Mouse (Mus musculus) heart, embryonic 16.5 days (tissue): ENCODE measurements around the gene Gpr137. TPM values are rescaled to one million over a fixed set of nuclear protein-coding genes. Genes with fewer than 3 reads are reported as not detected.

Experiments used
- ATAC-seq: fragments of 200-750 bp; cut with Nextera tagmentation; replicated peaks from 2 replicates; pipeline ENCODE4 v1.8.0; 2017; ENCODE audit warnings: moderate number of reproducible peaks; ENCODE audit not compliant: insufficient read depth, low FRiP score; ENCODE audit errors: extremely low read depth
- H3K27ac ChIP-seq: fragments of 300-500 bp; sonication (generic); 2 replicates; pipeline ENCODE4 v1.5.1; 2014; ENCODE audit warnings: mild to moderate bottlenecking, low read length, control low read depth, moderate library complexity
- H3K27me3 ChIP-seq: fragments of 300-500 bp; sonication (generic); 2 replicates; pipeline ENCODE4 v1.6.1; 2014; ENCODE audit warnings: low read length, mixed read lengths; ENCODE audit not compliant: control insufficient read depth, insufficient read depth
- H3K36me3 ChIP-seq: fragments of 300-500 bp; sonication (generic); 2 replicates; pipeline ENCODE4 v1.6.1; 2014; ENCODE audit not compliant: control insufficient read depth, insufficient read depth
- H3K4me1 ChIP-seq: fragments of 300-500 bp; sonication (generic); 2 replicates; pipeline ENCODE4 v1.6.1; 2014; ENCODE audit warnings: low read length, mixed read lengths; ENCODE audit not compliant: control insufficient read depth, insufficient read depth
- H3K4me2 ChIP-seq: fragments of 300-500 bp; sonication (generic); 2 replicates; pipeline ENCODE4 v1.6.1; 2014; ENCODE audit warnings: low read depth, mild to moderate bottlenecking, control low read depth, low read length
- H3K4me3 ChIP-seq: fragments of 300-500 bp; sonication (generic); 2 replicates; pipeline ENCODE4 v1.5.1; 2014; ENCODE audit warnings: mild to moderate bottlenecking, control low read depth, low read length
- H3K9ac ChIP-seq: fragments of 300-500 bp; sonication (generic); 2 replicates; pipeline ENCODE4 v1.6.1; 2014; ENCODE audit warnings: low read length, control low read depth
- H3K9me3 ChIP-seq: fragments of 300-500 bp; sonication (generic); replicated peaks from 2 replicates; pipeline ENCODE4 v1.6.1; 2016; ENCODE audit warnings: low read length; ENCODE audit not compliant: control insufficient read depth
- WGBS: fragments of 180-500 bp; shearing (Covaris S2); extraction: QIAGEN DNeasy Blood & Tissue Kit; methylation state at CpG from one replicate; pipeline ENCODE4 v1.1.7; 2014; 5-methylcytosine and 5-hydroxymethylcytosine counted together
- polyA plus RNA-seq: library from polyadenylated mRNA; unstranded; fragments of >200 nt; fragmentation: Nextera tagmentation; extraction: Ambion mirVana; gene quantifications from 2 replicates; pipeline ENCODE4 v1.2.1, GENCODE M21; 2015

Gpr137 gene
- polyA plus RNA-seq, 1 experiment from 2014 or later: 20.8 TPM

GRCm38 (mm10) chr19:6983621-6984020, 41.3 kb upstream of the Gpr137 start:
- no peak overlapping the region for H3K9ac ChIP-seq
- WGBS: 97% methylated on average over 5 of the region's 5 CpGs
- H3K9me3 ChIP-seq: no peaks in the 10 kb centered on the region
- H3K4me2 ChIP-seq: no peak overlapping the region
- no peak for ATAC-seq
- no peak overlapping the region for H3K4me3 ChIP-seq
- peaks cover 25% of the 10 kb centered on the region for H3K36me3 ChIP-seq
- H3K27ac ChIP-seq: no peak overlapping the region
- no peaks in the 10 kb centered on the region for H3K27me3 ChIP-seq
- peaks cover 31% of the 10 kb centered on the region for H3K4me1 ChIP-seq

- Histone ChIP-seq H3K4me1 (peaks cover 39% of the 10 kb centered on the region), H3K4me2 (peak overlapping the region; percentile 85), H3K9me3 (no peaks in the 10 kb centered on the region), H3K27me3 (no peaks in the 10 kb centered on the region), H3K4me3 (no peak overlapping the region), H3K36me3 (peaks cover 41% of the 10 kb centered on the region), H3K9ac (no peak overlapping the region), H3K27ac (peak overlapping the region; percentile 98)
- WGBS: 80% methylated on average over 4 of the region's 4 CpGs
- ATAC-seq: no peak
Observed at GRCm38 (mm10) chr19:6981465-6981864, 39.2 kb upstream of the Gpr137 start.

DNA sequence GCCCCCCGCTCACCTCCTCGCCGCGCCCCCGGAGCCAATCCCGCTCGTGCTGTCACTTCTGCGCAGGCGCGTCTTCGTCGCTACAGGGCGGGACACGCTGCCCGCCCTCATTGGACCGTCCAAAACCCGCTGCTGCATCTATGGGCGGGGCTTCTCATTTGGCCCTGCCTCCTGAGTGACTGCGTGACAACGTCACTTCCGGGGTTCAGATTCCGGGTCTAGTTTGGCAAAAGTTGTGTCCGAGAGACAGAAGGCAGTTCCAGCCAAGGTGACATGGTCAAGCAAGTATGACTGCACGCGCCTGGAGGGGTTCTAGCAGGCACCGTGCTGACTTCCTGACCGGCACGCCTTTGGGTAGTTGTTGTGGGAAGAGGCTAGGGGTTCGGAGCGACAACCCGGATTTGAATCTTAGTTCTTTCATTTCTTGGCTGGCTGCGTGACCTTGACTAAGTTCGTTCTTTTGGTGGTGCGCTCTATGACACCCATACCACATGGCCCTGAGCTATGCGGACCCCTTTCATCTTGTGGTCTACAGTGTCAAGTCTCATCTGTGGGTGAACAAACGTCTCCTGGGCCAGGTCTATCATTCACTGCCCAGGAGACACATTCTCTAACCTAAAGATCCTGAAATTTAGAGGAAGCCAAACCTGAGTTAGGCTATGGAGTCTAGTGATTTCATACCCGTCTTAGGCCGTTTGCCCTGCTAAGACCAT, 38.3 kb upstream of the Gpr137 start, which contains the start of gene Fkbp2:
Gene Fkbp2 (minus strand): TSS at position 121 of the 713 bp plus-strand sequence.
- Histone ChIP-seq H3K27me3 (no peaks in the 10 kb centered on the region), H3K4me1 (peaks cover 34% of the 10 kb centered on the region), H3K4me2 (peak within 1 kb of the TSS; percentile 85), H3K4me3 (peak within 1 kb of the TSS; percentile 61), H3K9me3 (no peaks in the 10 kb centered on the region), H3K36me3 (peaks cover 41% of the 10 kb centered on the region), H3K9ac (peak within 1 kb of the TSS; percentile 84), H3K27ac (peak within 1 kb of the TSS; percentile 98)
- WGBS: under 1% methylated on average over 38 of the region's 38 CpGs
- ATAC-seq: peak; percentile 84

GRCm38 (mm10) chr19:6979486-6980380, 37.5 kb upstream of the Gpr137 start:
- peak; percentile 87 for ATAC-seq
- peak overlapping the region; percentile 75 for H3K4me2 ChIP-seq
- no peaks in the 10 kb centered on the region for H3K9me3 ChIP-seq
- H3K9ac ChIP-seq: peak overlapping the region; percentile 81
- H3K27ac ChIP-seq: peak overlapping the region; percentile 98
- peaks cover 38% of the 10 kb centered on the region for H3K36me3 ChIP-seq
- H3K4me3 ChIP-seq: peak overlapping the region; percentile 61
- WGBS: under 1% methylated on average over 57 of the region's 59 CpGs
- peaks cover 34% of the 10 kb centered on the region for H3K4me1 ChIP-seq
- H3K27me3 ChIP-seq: no peaks in the 10 kb centered on the region

DNA sequence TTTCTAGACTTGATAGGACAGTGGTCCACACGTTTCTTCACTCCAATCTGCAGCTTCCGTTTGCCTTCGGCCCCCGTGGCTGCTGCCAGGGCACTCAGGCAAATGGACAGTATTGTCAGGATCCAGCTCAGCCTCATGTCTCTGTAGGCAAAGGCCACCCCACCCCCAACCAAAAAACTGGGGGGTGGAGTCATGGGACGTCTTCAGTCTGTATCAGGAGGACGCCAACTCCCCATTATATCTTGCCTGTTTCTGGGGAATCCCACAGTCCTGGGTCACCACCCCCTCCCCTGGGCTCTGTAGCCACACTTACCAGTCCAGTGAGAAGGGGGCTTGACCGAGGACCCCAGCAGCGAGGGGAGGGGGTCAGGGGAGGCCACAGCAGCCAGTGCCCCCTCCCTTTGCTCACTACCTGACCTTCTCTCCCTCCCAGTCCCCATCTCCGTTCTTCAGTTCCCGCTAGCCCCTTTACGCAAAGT, 36.8 kb upstream of the Gpr137 start:
- 7% methylated on average over 11 of the region's 11 CpGs for WGBS
- peaks cover 35% of the 10 kb centered on the region for H3K4me1 ChIP-seq
- peak overlapping the region; percentile 81 for H3K9ac ChIP-seq
- H3K9me3 ChIP-seq: no peaks in the 10 kb centered on the region
- no peak for ATAC-seq
- H3K4me2 ChIP-seq: peak overlapping the region; percentile 75
- peak overlapping the region; percentile 98 for H3K27ac ChIP-seq
- H3K36me3 ChIP-seq: peaks cover 34% of the 10 kb centered on the region
- no peaks in the 10 kb centered on the region for H3K27me3 ChIP-seq
- peak overlapping the region; percentile 61 for H3K4me3 ChIP-seq

GRCm38 (mm10) chr19:6978639-6978974, 36.3 kb upstream of the Gpr137 start:
- WGBS: 30% methylated on average over 3 of the region's 3 CpGs
- no peak for ATAC-seq
- H3K36me3 ChIP-seq: peaks cover 30% of the 10 kb centered on the region
- no peaks in the 10 kb centered on the region for H3K27me3 ChIP-seq
- peak overlapping the region; percentile 75 for H3K4me2 ChIP-seq
- no peaks in the 10 kb centered on the region for H3K9me3 ChIP-seq
- peak overlapping the region; percentile 98; the same call in 1 of the 2 replicates for H3K27ac ChIP-seq
- H3K9ac ChIP-seq: peak overlapping the region; percentile 81
- peaks cover 40% of the 10 kb centered on the region for H3K4me1 ChIP-seq
- H3K4me3 ChIP-seq: peak overlapping the region; percentile 61

DNA sequence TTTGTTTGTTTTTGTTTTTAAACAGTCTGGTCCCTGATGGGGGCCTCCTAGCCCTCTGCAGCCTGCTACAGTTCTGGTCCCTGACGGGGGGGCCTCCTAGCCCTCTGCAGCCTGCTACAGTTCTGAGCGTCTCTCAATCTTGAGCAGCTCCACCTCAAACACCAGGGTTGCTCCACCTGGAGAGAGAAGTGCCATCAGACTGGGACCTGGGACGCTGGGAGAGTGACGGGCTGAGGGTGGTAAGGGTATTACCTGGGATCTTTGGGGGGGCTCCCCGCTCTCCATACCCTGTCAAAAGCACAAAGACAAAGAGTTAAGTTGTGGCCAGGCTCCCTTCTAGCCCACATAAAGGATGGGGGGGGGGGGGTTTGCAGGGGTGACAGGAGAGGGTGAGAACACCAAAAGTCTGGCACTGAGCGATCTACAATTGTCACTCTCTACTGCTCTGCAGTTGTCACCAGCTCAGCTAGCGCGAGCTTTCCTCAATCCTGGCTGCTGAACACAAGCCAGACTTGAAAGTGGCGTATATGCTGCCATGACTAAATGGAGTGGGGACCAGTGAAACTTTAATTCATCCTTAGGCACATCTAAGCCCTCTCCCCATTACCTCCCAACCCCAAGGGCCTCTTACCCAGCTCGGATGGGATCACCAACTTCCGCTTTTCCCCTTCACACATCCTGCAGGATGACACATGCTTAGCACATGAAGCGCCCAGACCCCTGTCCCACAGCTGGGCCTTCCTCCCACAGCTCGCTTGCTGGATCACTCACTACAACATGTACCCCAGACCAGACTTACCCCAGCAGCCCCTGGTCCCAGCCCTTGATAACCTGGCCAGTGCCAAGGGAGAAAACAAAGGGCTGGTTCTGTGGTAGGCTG, 35.7 kb upstream of the Gpr137 start:
- Histone ChIP-seq H3K4me3 (peak overlapping the region; percentile 61), H3K9me3 (no peaks in the 10 kb centered on the region), H3K27me3 (no peaks in the 10 kb centered on the region), H3K27ac (peak overlapping the region; percentile 98; the same call in 1 of the 2 replicates), H3K36me3 (peaks cover 27% of the 10 kb centered on the region), H3K4me1 (peaks cover 40% of the 10 kb centered on the region), H3K9ac (peak overlapping the region; percentile 81), H3K4me2 (peak overlapping the region; percentile 75)
- no peak for ATAC-seq
- WGBS: 69% methylated on average over 13 of the region's 13 CpGs
